ENCODE assay signal across 23 mouse cellular contexts in genomic region chr2:97463573-97463972, GRCm38 (mm10).
"Had no signal": no experiment of that assay in that cellular context is flagged by ENCODE, and none has a peak within 500 bp of the region (broad histone marks: within the 10 kb centered on the region; RNA-seq: fewer than 3 reads in every experiment).

No protein-coding gene starts in this region.

- DNase-seq: gastrocnemius, adult 2 months; gastrocnemius, postnatal 10 days; gastrocnemius, postnatal 25 days; heart, adult 18-20 months; heart, postnatal 10 days; heart, postnatal 4 days; kidney, adult 18-20 months; kidney, adult 8-10 months; kidney, postnatal 25 days; kidney, postnatal 4 days; layer of hippocampus, adult 9-11 months had no signal

- H3K36me3 ChIP-seq: heart, embryonic 10.5 days; heart, embryonic 12.5 days; hindbrain, embryonic 10.5 days; hindbrain, embryonic 12.5 days; intestine, embryonic 15.5 days; limb, embryonic 13.5 days; limb, embryonic 15.5 days; liver, embryonic 12.5 days had no signal

- H3K9me3 ChIP-seq: heart, embryonic 10.5 days; heart, embryonic 12.5 days; hindbrain, embryonic 10.5 days; hindbrain, embryonic 12.5 days; intestine, embryonic 15.5 days; limb, embryonic 13.5 days; limb, embryonic 15.5 days; liver, embryonic 12.5 days had no signal

- ATAC-seq: inflammation-experienced regulatory T-cells, adult 6 months; intestine, embryonic 15.5 days; intestine, postnatal 0 days; liver, embryonic 12.5 days had no signal

- H3K27me3 ChIP-seq: hindbrain, embryonic 12.5 days; intestine, embryonic 15.5 days; limb, embryonic 15.5 days had no signal

- H3K9ac ChIP-seq: heart, embryonic 12.5 days; hindbrain, embryonic 12.5 days; hindbrain, embryonic 14.5 days; intestine, embryonic 15.5 days; limb, embryonic 13.5 days; limb, embryonic 15.5 days; liver, embryonic 12.5 days; liver, embryonic 14.5 days had no signal

- H3K4me1 ChIP-seq: heart, embryonic 10.5 days; intestine, embryonic 15.5 days; limb, embryonic 13.5 days; liver, embryonic 12.5 days had no signal

- H3K27ac ChIP-seq: gastrocnemius, adult 2 months; heart, embryonic 10.5 days; hindbrain, embryonic 10.5 days; hindbrain, embryonic 12.5 days; hindbrain, embryonic 14.5 days; intestine, embryonic 15.5 days; limb, embryonic 13.5 days; limb, embryonic 15.5 days; liver, embryonic 12.5 days; liver, embryonic 14.5 days had no signal

- H3K4me2 ChIP-seq: heart, embryonic 12.5 days; hindbrain, embryonic 12.5 days; hindbrain, embryonic 14.5 days; intestine, embryonic 15.5 days; limb, embryonic 13.5 days; limb, embryonic 15.5 days; liver, embryonic 12.5 days had no signal

- H3K4me3 ChIP-seq: gastrocnemius, adult 2 months; heart, embryonic 10.5 days; heart, embryonic 12.5 days; hindbrain, embryonic 10.5 days; hindbrain, embryonic 12.5 days; intestine, embryonic 15.5 days; limb, embryonic 13.5 days; limb, embryonic 15.5 days; liver, embryonic 12.5 days had no signal
